Mouse (Mus musculus): ENCODE results near the gene Slc36a3. TPM values are rescaled to one million over a fixed set of nuclear protein-coding genes. Genes with fewer than 3 reads are reported as not detected.
A peak's percentile ranks its signal among the peaks of the same experiment; 100 is the strongest.
"Not testable (repeated sequence)": the region's sequence is repeated elsewhere in the genome, so short reads cannot be mapped to it uniquely, and the experiment has no call there.

The Slc36a3 gene
- polyA plus RNA-seq, 1 experiment from 2014 or later = not detected

DNA sequence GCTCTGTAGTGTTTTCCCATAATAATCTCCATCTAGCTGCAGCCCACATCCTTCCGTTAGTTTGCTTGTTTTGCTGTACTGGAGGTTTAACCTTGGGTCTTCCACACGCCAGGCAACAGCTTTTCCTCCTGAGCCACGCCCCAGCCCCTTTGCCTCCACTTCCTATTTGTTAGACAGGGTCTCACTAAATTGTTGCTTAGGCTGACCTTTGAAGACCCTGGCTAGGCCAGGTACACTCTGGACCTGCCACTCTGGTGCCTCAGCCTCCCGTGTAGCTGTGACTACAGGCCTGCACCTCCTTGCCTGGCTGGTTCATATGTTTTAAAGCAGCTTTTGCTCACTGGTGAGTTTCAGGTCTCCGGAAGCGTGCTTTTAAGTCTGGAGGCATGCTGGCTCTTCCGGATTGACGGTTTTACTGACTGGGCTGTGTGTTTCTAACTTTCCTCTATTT is 30.7 kb downstream of the Slc36a3 start:
- Histone ChIP-seq H3K4me2 (no peak overlapping the region), H3K27ac (replicated peaks) (peak overlapping the region; percentile 32; the same call in 1 of the 2 replicates), H3K4me1 (no peaks in the 10 kb centered on the region), H3K9me3 (no peaks in the 10 kb centered on the region; the same call in 1 of the 2 replicates), H3K36me3 (no peaks in the 10 kb centered on the region), H3K4me3 (no peak overlapping the region), H3K9ac (no peak overlapping the region), H3K27me3 (replicated peaks) (no peaks in the 10 kb centered on the region)
- WGBS = 69% methylated on average over 8 of the region's 8 CpGs
- no peak for ATAC-seq (ENCODE audit: extremely low read depth, insufficient number of reproducible peaks, low FRiP score, low TSS enrichment)

- Histone ChIP-seq H3K27me3 (replicated peaks) (no peaks in the 10 kb centered on the region), H3K27ac (replicated peaks) (0 out of 2 replicates have a peak overlapping the region, but pooled peaks have one; percentile 32), H3K9ac (no peak overlapping the region)
These were observed 31.2 kb downstream of the Slc36a3 start for GRCm38 (mm10) chr11:55120279-55120678.

DNA sequence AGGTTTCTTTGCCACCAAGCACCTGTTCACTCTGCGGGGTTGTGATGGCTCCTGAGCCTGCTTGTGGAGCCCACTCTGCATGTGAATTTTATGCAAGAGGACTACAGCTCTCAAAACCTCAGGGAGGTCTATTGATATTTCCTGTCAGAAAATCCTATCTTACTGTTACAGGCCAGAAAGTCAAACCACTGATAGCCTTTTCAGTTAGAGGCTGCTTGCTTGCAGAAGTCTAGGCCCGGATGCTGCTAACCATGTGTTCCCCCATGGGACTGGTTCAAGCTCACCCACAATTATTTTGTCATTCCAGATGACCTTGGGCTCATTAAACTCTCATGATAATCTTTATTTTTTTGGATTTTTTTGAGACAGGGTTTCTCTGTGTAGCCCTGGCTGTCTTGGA is 34.5 kb downstream of the Slc36a3 start:
- Histone ChIP-seq H3K27me3 (replicated peaks) (no peaks in the 10 kb centered on the region), H3K4me1 (peaks cover 18% of the 10 kb centered on the region), H3K4me3 (no peak overlapping the region), H3K9ac (no peak overlapping the region), H3K27ac (replicated peaks) (no peak overlapping the region), H3K4me2 (no peak overlapping the region), H3K36me3 (no peaks in the 10 kb centered on the region), H3K9me3 (peaks cover 4% of the 10 kb centered on the region; the same call in 1 of the 2 replicates)
- WGBS = 81% methylated on average over 2 of the region's 2 CpGs
- ATAC-seq (ENCODE audit: extremely low read depth, insufficient number of reproducible peaks, low FRiP score, low TSS enrichment) = no peak

More at GRCm38 (mm10) chr11:55120279-55120678, 31.2 kb downstream of the Slc36a3 start:
- H3K36me3 ChIP-seq = no peaks in the 10 kb centered on the region
- peaks cover under 1% of the 10 kb centered on the region; the same call in 1 of the 2 replicates for H3K9me3 ChIP-seq
- no peaks in the 10 kb centered on the region for H3K4me1 ChIP-seq
- ATAC-seq (ENCODE audit: extremely low read depth, insufficient number of reproducible peaks, low FRiP score, low TSS enrichment) = no peak
- H3K4me2 ChIP-seq = no peak overlapping the region
- no peak overlapping the region for H3K4me3 ChIP-seq

DNA sequence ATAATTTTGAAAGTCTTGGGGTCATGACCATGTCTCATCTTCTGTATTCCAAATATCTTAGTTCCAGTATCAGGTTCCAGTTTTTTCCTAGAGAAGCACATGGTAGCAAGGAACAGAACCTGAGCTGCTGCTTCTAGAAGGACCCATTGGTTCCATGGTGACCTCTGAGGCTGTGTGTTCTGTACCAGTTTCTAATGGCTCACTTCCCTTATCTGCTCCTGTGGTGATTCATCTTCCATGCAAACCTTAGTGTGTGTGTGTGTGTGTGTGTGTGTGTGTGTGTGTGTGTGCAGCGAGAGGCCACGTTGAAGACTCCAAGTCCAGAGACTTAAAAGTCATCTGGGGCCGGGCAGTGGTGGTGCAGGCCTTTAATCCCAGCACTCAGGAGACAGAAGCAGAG is 35.5 kb downstream of the Slc36a3 start:
- Histone ChIP-seq H3K4me3 (no peak overlapping the region), H3K36me3 (no peaks in the 10 kb centered on the region), H3K9ac (no peak overlapping the region), H3K27ac (replicated peaks) (no peak overlapping the region), H3K4me1 (peaks cover 18% of the 10 kb centered on the region), H3K9me3 (peaks cover 4% of the 10 kb centered on the region; the same call in 1 of the 2 replicates), H3K27me3 (replicated peaks) (no peaks in the 10 kb centered on the region), H3K4me2 (no peak overlapping the region)
- WGBS = 87% methylated on average over 3 of the region's 3 CpGs
- no peak for ATAC-seq (ENCODE audit: extremely low read depth, insufficient number of reproducible peaks, low FRiP score, low TSS enrichment)

- H3K4me3 ChIP-seq = no peak overlapping the region
- H3K9ac ChIP-seq = no peak overlapping the region
- 36% methylated on average over 2 of the region's 2 CpGs for WGBS
- peak overlapping the region; percentile 86 for H3K27ac ChIP-seq (replicated peaks)
- H3K4me1 ChIP-seq = peaks cover 30% of the 10 kb centered on the region
- no peaks in the 10 kb centered on the region for H3K27me3 ChIP-seq (replicated peaks)
- H3K4me2 ChIP-seq = no peak overlapping the region
- no peak for ATAC-seq (ENCODE audit: extremely low read depth, insufficient number of reproducible peaks, low FRiP score, low TSS enrichment)
- H3K9me3 ChIP-seq = peaks cover 4% of the 10 kb centered on the region; the same call in 1 of the 2 replicates
- H3K36me3 ChIP-seq = no peaks in the 10 kb centered on the region
These were observed 37.2 kb downstream of the Slc36a3 start for GRCm38 (mm10) chr11:55114291-55114690.

GRCm38 (mm10) chr11:55113861-55114250 is 37.7 kb downstream of the Slc36a3 start:
- peaks cover 30% of the 10 kb centered on the region for H3K4me1 ChIP-seq
- not testable (repeated sequence) for ATAC-seq (ENCODE audit: extremely low read depth, insufficient number of reproducible peaks, low FRiP score, low TSS enrichment); H3K36me3 ChIP-seq; H3K9me3 ChIP-seq; H3K4me3 ChIP-seq; H3K27me3 ChIP-seq (replicated peaks)
- peak overlapping the region; percentile 35 for H3K4me2 ChIP-seq
- peak overlapping the region; percentile 33; the same call in 1 of the 2 replicates for H3K9ac ChIP-seq
- 13% methylated on average over 4 of the region's 4 CpGs for WGBS
- H3K27ac ChIP-seq (replicated peaks) = peak overlapping the region; percentile 86

GRCm38 (mm10) chr11:55113209-55113860 is 38.2 kb downstream of the Slc36a3 start:
- H3K4me1 ChIP-seq = peaks cover 30% of the 10 kb centered on the region
- peaks cover 5% of the 10 kb centered on the region; the same call in 1 of the 2 replicates for H3K36me3 ChIP-seq
- 34% methylated on average over 7 of the region's 7 CpGs for WGBS
- peak overlapping the region; percentile 86 for H3K27ac ChIP-seq (replicated peaks)
- peak overlapping the region; percentile 33; the same call in 1 of the 2 replicates for H3K9ac ChIP-seq
- peaks cover 4% of the 10 kb centered on the region; the same call in 1 of the 2 replicates for H3K9me3 ChIP-seq
- H3K27me3 ChIP-seq (replicated peaks) = no peaks in the 10 kb centered on the region
- no peak overlapping the region for H3K4me3 ChIP-seq
- H3K4me2 ChIP-seq = peak overlapping the region; percentile 35
- ATAC-seq (ENCODE audit: extremely low read depth, insufficient number of reproducible peaks, low FRiP score, low TSS enrichment) = no peak; the same call in 1 of the 2 replicates

- Histone ChIP-seq H3K27me3 (replicated peaks) (no peaks in the 10 kb centered on the region), H3K36me3 (peaks cover 24% of the 10 kb centered on the region; the same call in 1 of the 2 replicates), H3K9ac (no peak overlapping the region), H3K9me3 (peaks cover 4% of the 10 kb centered on the region; the same call in 1 of the 2 replicates), H3K4me2 (no peak overlapping the region), H3K27ac (replicated peaks) (0 out of 2 replicates have a peak overlapping the region, but pooled peaks have one; percentile 39), H3K4me1 (peaks cover 30% of the 10 kb centered on the region), H3K4me3 (no peak overlapping the region)
- WGBS = 65% methylated on average over 7 of the region's 7 CpGs
- ATAC-seq (ENCODE audit: extremely low read depth, insufficient number of reproducible peaks, low FRiP score, low TSS enrichment) = no peak
These were observed 40.8 kb downstream of the Slc36a3 start for GRCm38 (mm10) chr11:55110566-55111169.

- H3K9me3 ChIP-seq = no peaks in the 10 kb centered on the region
- H3K4me3 ChIP-seq = no peak overlapping the region
- H3K9ac ChIP-seq = no peak overlapping the region
- peaks cover 24% of the 10 kb centered on the region; the same call in 1 of the 2 replicates for H3K36me3 ChIP-seq
- H3K27me3 ChIP-seq (replicated peaks) = no peaks in the 10 kb centered on the region
- ATAC-seq (ENCODE audit: extremely low read depth, insufficient number of reproducible peaks, low FRiP score, low TSS enrichment) = no peak
- H3K4me1 ChIP-seq = peaks cover 30% of the 10 kb centered on the region
- no peak overlapping the region for H3K27ac ChIP-seq (replicated peaks)
- no peak overlapping the region for H3K4me2 ChIP-seq
- 83% methylated on average over 7 of the region's 7 CpGs for WGBS
These were observed 41.8 kb downstream of the Slc36a3 start for GRCm38 (mm10) chr11:55109521-55110300.

GRCm38 (mm10) chr11:55106636-55107035 is 44.9 kb downstream of the Slc36a3 start:
- peaks cover 34% of the 10 kb centered on the region for H3K36me3 ChIP-seq
- no peak overlapping the region for H3K4me2 ChIP-seq
- WGBS = 83% methylated on average over 1 of the region's 1 CpGs
- H3K4me1 ChIP-seq = peaks cover 12% of the 10 kb centered on the region
- H3K9me3 ChIP-seq = no peaks in the 10 kb centered on the region
- no peak for ATAC-seq (ENCODE audit: extremely low read depth, insufficient number of reproducible peaks, low FRiP score, low TSS enrichment)
- no peak overlapping the region for H3K9ac ChIP-seq
- H3K4me3 ChIP-seq = no peak overlapping the region
- H3K27me3 ChIP-seq (replicated peaks) = no peaks in the 10 kb centered on the region
- H3K27ac ChIP-seq (replicated peaks) = no peak overlapping the region

- no peak for ATAC-seq (ENCODE audit: extremely low read depth, insufficient number of reproducible peaks, low FRiP score, low TSS enrichment)
- WGBS = 67% methylated on average over 4 of the region's 4 CpGs
- Histone ChIP-seq H3K27me3 (replicated peaks) (no peaks in the 10 kb centered on the region), H3K4me3 (no peak overlapping the region), H3K27ac (replicated peaks) (no peak overlapping the region), H3K4me2 (no peak overlapping the region), H3K9me3 (no peaks in the 10 kb centered on the region), H3K4me1 (peaks cover 6% of the 10 kb centered on the region), H3K36me3 (peaks cover 38% of the 10 kb centered on the region), H3K9ac (no peak overlapping the region)
These were observed 46.1 kb downstream of the Slc36a3 start for GRCm38 (mm10) chr11:55105389-55105788.

Measured in heart, embryonic 13.5 days (tissue).